In the genomic region with DNA sequence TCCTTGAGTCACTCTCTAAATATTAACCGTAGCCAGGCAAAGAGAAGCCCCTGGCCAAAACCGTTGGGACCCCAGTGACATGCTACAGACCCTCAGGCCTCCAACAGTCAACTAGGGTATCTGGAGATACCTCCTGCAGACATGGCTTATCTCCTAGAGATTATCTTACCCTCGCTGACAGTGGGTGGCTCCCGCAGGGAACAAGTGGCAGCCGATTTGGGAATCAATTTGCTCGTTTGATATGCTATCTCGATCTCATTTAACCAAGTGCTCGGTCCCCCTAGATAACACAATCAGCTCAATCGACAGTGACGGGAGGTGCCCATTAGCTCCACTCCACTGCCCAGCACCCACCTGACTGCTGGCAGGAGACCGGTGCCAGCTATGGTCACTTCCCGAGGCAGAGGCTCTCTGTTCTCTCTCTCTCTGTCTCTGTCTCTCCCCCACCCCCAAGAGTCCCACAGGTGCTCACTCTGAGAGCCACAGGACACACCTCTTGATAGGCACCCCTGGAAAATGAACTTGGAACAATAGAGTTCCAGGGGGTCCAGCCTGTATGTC, we compare ENCODE assay signal across 19 mouse cellular contexts. TPM values are rescaled to one million over a fixed set of nuclear protein-coding genes. Genes with fewer than 3 reads are reported as not detected.
A peak's percentile ranks its signal among the peaks of the same experiment; 100 is the strongest.
DNase-seq lines count a peak whose midpoint lies in the region; ATAC-seq and TF ChIP-seq lines count a peak whose summit lies in the region.
"Had no signal": no experiment of that assay in that cellular context is flagged by ENCODE, and none has a peak within 500 bp of the region (broad histone marks: within the 10 kb centered on the region; RNA-seq: fewer than 3 reads in every experiment).

No protein-coding gene starts in this region.

- H3K4me2 ChIP-seq in forebrain, embryonic 15.5 days (replicated peaks): no peak overlapping the region
- H3K4me2 ChIP-seq in forebrain, embryonic 11.5 days (ENCODE audit: low read depth, low read length, severe bottlenecking): no peak overlapping the region
- peak overlapping the region; percentile 20 for H3K4me2 ChIP-seq in forebrain, embryonic 16.5 days (ENCODE audit: low read length)
- H3K4me2 ChIP-seq: heart, embryonic 11.5 days; heart, embryonic 15.5 days; intestine, embryonic 15.5 days; kidney, embryonic 15.5 days had no signal

- H3K27ac ChIP-seq in forebrain, embryonic 15.5 days (replicated peaks): peak overlapping the region; percentile 88
- H3K27ac ChIP-seq in forebrain, embryonic 11.5 days (ENCODE audit: low read depth, low read length): no peak overlapping the region
- H3K27ac ChIP-seq in forebrain, embryonic 16.5 days (ENCODE audit: low read length): peak overlapping the region; percentile 90
- H3K27ac ChIP-seq: embryonic facial prominence, embryonic 10.5 days; heart, adult 2 months; heart, embryonic 15.5 days; intestine, embryonic 15.5 days; kidney, embryonic 15.5 days had no signal

- no peak for TF ChIP-seq CTCF in G1E (IDR thresholded peaks at IDR 0.05; ENCODE audit: low read depth, low read length)

- no peak for ATAC-seq in forebrain, embryonic 15.5 days (replicated peaks)
- ATAC-seq in forebrain, embryonic 11.5 days (replicated peaks; ENCODE audit: low FRiP score): no peak
- peak; percentile 34 for ATAC-seq in G1E (ENCODE audit: extremely low read depth, insufficient number of reproducible peaks, low FRiP score, poor library complexity, severe bottlenecking)
- no peak for ATAC-seq in forebrain, embryonic 16.5 days
- ATAC-seq: intestine, embryonic 15.5 days had no signal

- no peak overlapping the region for H3K9ac ChIP-seq in forebrain, embryonic 15.5 days (replicated peaks)
- H3K9ac ChIP-seq in forebrain, embryonic 11.5 days (ENCODE audit: low read length): no peak overlapping the region
- no peak overlapping the region for H3K9ac ChIP-seq in forebrain, embryonic 16.5 days (replicated peaks; ENCODE audit: low read depth, low read length)
- H3K9ac ChIP-seq: heart, embryonic 15.5 days; intestine, embryonic 15.5 days; kidney, embryonic 15.5 days had no signal

- H3K4me1 ChIP-seq in forebrain, embryonic 15.5 days: peaks cover 68% of the 10 kb centered on the region
- peaks cover 14% of the 10 kb centered on the region for H3K4me1 ChIP-seq in forebrain, embryonic 11.5 days (replicated peaks; ENCODE audit: control insufficient read depth, insufficient read depth, low read length)
- H3K4me1 ChIP-seq in G1E (ENCODE audit: insufficient read depth, low read depth, low read length): peaks cover 49% of the 10 kb centered on the region
- H3K4me1 ChIP-seq in forebrain, embryonic 16.5 days (replicated peaks; ENCODE audit: control insufficient read depth, insufficient read depth, low read length): peaks cover 62% of the 10 kb centered on the region
- H3K4me1 ChIP-seq: heart, embryonic 15.5 days; intestine, embryonic 15.5 days had no signal

- H3K9me3 ChIP-seq in forebrain, embryonic 15.5 days: no peaks in the 10 kb centered on the region
- no peaks in the 10 kb centered on the region for H3K9me3 ChIP-seq in forebrain, embryonic 11.5 days (ENCODE audit: control insufficient read depth, low read length)
- 0 out of 2 replicates have a peak, but pooled peaks cover 2% of the 10 kb centered on the region for H3K9me3 ChIP-seq in G1E (replicated peaks)
- H3K9me3 ChIP-seq in forebrain, embryonic 16.5 days (ENCODE audit: control insufficient read depth, low read length): no peaks in the 10 kb centered on the region
- H3K9me3 ChIP-seq: embryonic facial prominence, embryonic 10.5 days; heart, embryonic 15.5 days; intestine, embryonic 15.5 days; kidney, embryonic 15.5 days had no signal

- no peak overlapping the region for H3K4me3 ChIP-seq in forebrain, embryonic 15.5 days
- H3K4me3 ChIP-seq in forebrain, embryonic 11.5 days (ENCODE audit: low read depth, low read length): no peak overlapping the region
- peak overlapping the region; percentile 51; the same call in 1 of the 2 replicates for H3K4me3 ChIP-seq in G1E (ENCODE audit: low read depth, low read length)
- H3K4me3 ChIP-seq in forebrain, embryonic 16.5 days (replicated peaks; ENCODE audit: low read length): no peak overlapping the region
- H3K4me3 ChIP-seq: embryonic facial prominence, embryonic 10.5 days; heart, adult 2 months; heart, embryonic 15.5 days; intestine, embryonic 15.5 days; kidney, embryonic 15.5 days had no signal

- peak; percentile 72 to 74 for DNase-seq in cerebellum, postnatal 10 days
- no peak for DNase-seq in cerebellum, adult 11 months
- no peak for DNase-seq in forebrain, embryonic 11.5 days (ENCODE audit: low spot score)
- DNase-seq in G1E (ENCODE audit: low spot score): no peak
- DNase-seq in lung, postnatal 10 days: no peak
- DNase-seq: adrenal gland, adult 8-10 months; adrenal gland, postnatal 36 days; gastrocnemius, postnatal 14 days; heart, adult 2 months; heart, postnatal 14 days; kidney, adult 18-20 months had no signal

- H3K27me3 ChIP-seq in forebrain, embryonic 15.5 days: no peaks in the 10 kb centered on the region
- H3K27me3 ChIP-seq in forebrain, embryonic 11.5 days (ENCODE audit: control insufficient read depth, insufficient read depth, low read length): peaks cover 35% of the 10 kb centered on the region
- peaks cover 63% of the 10 kb centered on the region for H3K27me3 ChIP-seq in G1E (ENCODE audit: insufficient read depth, low read length)
- H3K27me3 ChIP-seq in forebrain, embryonic 16.5 days (replicated peaks; ENCODE audit: control insufficient read depth, insufficient read depth, low read length): no peaks in the 10 kb centered on the region

- H3K36me3 ChIP-seq in forebrain, embryonic 15.5 days: peaks cover 20% of the 10 kb centered on the region
- no peaks in the 10 kb centered on the region for H3K36me3 ChIP-seq in forebrain, embryonic 11.5 days (ENCODE audit: control insufficient read depth, insufficient read depth, low read length)
- no peaks in the 10 kb centered on the region for H3K36me3 ChIP-seq in G1E (replicated peaks)
- peaks cover 11% of the 10 kb centered on the region for H3K36me3 ChIP-seq in forebrain, embryonic 16.5 days (ENCODE audit: control insufficient read depth, insufficient read depth)
- H3K36me3 ChIP-seq: embryonic facial prominence, embryonic 10.5 days; heart, embryonic 15.5 days; intestine, embryonic 15.5 days; kidney, embryonic 15.5 days had no signal

- WGBS in forebrain, embryonic 15.5 days: 31% methylated on average over 12 of the region's 12 CpGs
- WGBS in forebrain, embryonic 11.5 days: 35% methylated on average over 12 of the region's 12 CpGs
- 32% methylated on average over 12 of the region's 12 CpGs for WGBS in forebrain, embryonic 16.5 days

RNA-seq across cellular contexts. Expression of a gene that starts 19.6 kb away (rescaled TPM):
- 243 and 249 TPM in 2 replicates for polyA plus RNA-seq in forebrain, embryonic 15.5 days (2015; fragmentation: Nextera tagmentation; extraction: Ambion mirVana)
- 14.3 and 16.7 TPM in 2 replicates for polyA plus RNA-seq in forebrain, embryonic 11.5 days (2014; fragmentation: Nextera tagmentation; extraction: Ambion mirVana)
- total RNA-seq in G1E (2014; fragmentation: Nextera tagmentation) (not detected in 2 replicates), G1E (2017) (0.11 TPM in 1 of 2 replicates, not detected in the other)
- 0.03 and 0.10 TPM in 2 replicates for polyA plus RNA-seq in G1E (2012)
- polyA plus RNA-seq in forebrain, embryonic 16.5 days (2015; fragmentation: Nextera tagmentation; extraction: Ambion mirVana): 257 and 284 TPM in 2 replicates

RNA-seq across cellular contexts. Expression of a gene that starts 32.3 kb away (rescaled TPM):
- 22.5 and 26.0 TPM in 2 replicates for polyA plus RNA-seq in forebrain, embryonic 15.5 days (2015; fragmentation: Nextera tagmentation; extraction: Ambion mirVana)
- polyA plus RNA-seq in forebrain, embryonic 11.5 days (2014; fragmentation: Nextera tagmentation; extraction: Ambion mirVana): 29.6 and 30.5 TPM in 2 replicates
- total RNA-seq in G1E (2014; fragmentation: Nextera tagmentation): 157 and 172 TPM in 2 replicates
- 23.0 and 24.7 TPM in 2 replicates for total RNA-seq in G1E (2017)
- 212 and 215 TPM in 2 replicates for polyA plus RNA-seq in G1E (2012)
- polyA plus RNA-seq in forebrain, embryonic 16.5 days (2015; fragmentation: Nextera tagmentation; extraction: Ambion mirVana): 20.6 and 23.0 TPM in 2 replicates

RNA-seq across cellular contexts. Expression of a gene that starts 56.3 kb away (rescaled TPM):
- polyA plus RNA-seq in forebrain, embryonic 15.5 days (2015; fragmentation: Nextera tagmentation; extraction: Ambion mirVana): 10.2 and 11.2 TPM in 2 replicates
- 13.6 and 16.0 TPM in 2 replicates for polyA plus RNA-seq in forebrain, embryonic 11.5 days (2014; fragmentation: Nextera tagmentation; extraction: Ambion mirVana)
- not detected in 2 replicates for total RNA-seq in G1E (2014; fragmentation: Nextera tagmentation)
- total RNA-seq in G1E (2017): 0.17 TPM in 1 of 2 replicates, not detected in the other
- polyA plus RNA-seq in G1E (2012): not detected in 2 replicates
- polyA plus RNA-seq in forebrain, embryonic 16.5 days (2015; fragmentation: Nextera tagmentation; extraction: Ambion mirVana): 8.6 and 12.6 TPM in 2 replicates
- total RNA-seq: gastrocnemius, adult 18-20 months had no signal

Comparison
In these comparisons a context has a peak if more than half of its experiments do, and no peak if none do; other contexts are left out.
1. DNase-seq: peak in cerebellum, postnatal 10 days (2 of 2); none in cerebellum, adult 11 months (single experiment), forebrain, embryonic 11.5 days (single experiment), G1E (single experiment) and lung, postnatal 10 days (single experiment).
2. RNA of a gene that starts 19.6 kb away (polyA plus RNA-seq): 257 to 284 TPM in forebrain, embryonic 16.5 days and 243 to 249 TPM in forebrain, embryonic 15.5 days; 14.3 to 16.7 TPM in forebrain, embryonic 11.5 days and 0.03 to 0.10 TPM in G1E; every median in the first group is over 10 times any median in the second.